18 mouse cellular contexts compared by ENCODE assay signal in genomic region chr4:143042806-143043205, GRCm38 (mm10).
DNase-seq lines count a peak whose midpoint lies in the region; ATAC-seq and TF ChIP-seq lines count a peak whose summit lies in the region.
"Had no signal": no experiment of that assay in that cellular context is flagged by ENCODE, and none has a peak within 500 bp of the region (broad histone marks: within the 10 kb centered on the region; RNA-seq: fewer than 3 reads in every experiment).

No protein-coding gene starts in this region.

- H3K36me3 ChIP-seq in midbrain, postnatal 0 days (ENCODE audit: insufficient read depth, low read length), result no peaks in the 10 kb centered on the region
- no peaks in the 10 kb centered on the region for H3K36me3 ChIP-seq in midbrain, embryonic 16.5 days (ENCODE audit: control insufficient read depth, insufficient read depth, low read length)
- H3K36me3 ChIP-seq in hindbrain, embryonic 12.5 days, result no peaks in the 10 kb centered on the region
- H3K36me3 ChIP-seq in kidney, embryonic 16.5 days (ENCODE audit: insufficient read depth, low read length), result no peaks in the 10 kb centered on the region
- H3K36me3 ChIP-seq: embryonic facial prominence, embryonic 12.5 days; heart, embryonic 12.5 days had no signal

- ATAC-seq in midbrain, postnatal 0 days (ENCODE audit: low FRiP score), result no peak
- ATAC-seq in midbrain, embryonic 16.5 days, result no peak
- ATAC-seq in hindbrain, embryonic 12.5 days (ENCODE audit: low FRiP score), result peak; percentile 65
- ATAC-seq in kidney, embryonic 16.5 days (ENCODE audit: low FRiP score, low TSS enrichment), result no peak
- ATAC-seq: activated CD4-positive, CD25-positive, alpha-beta regulatory T cell, adult 4 months had no signal

- no peak overlapping the region for H3K27ac ChIP-seq in midbrain, postnatal 0 days (ENCODE audit: low read depth, low read length)
- no peak overlapping the region for H3K27ac ChIP-seq in midbrain, embryonic 16.5 days (ENCODE audit: low read length)
- peak overlapping the region; percentile 30; the same call in 1 of the 2 replicates for H3K27ac ChIP-seq in hindbrain, embryonic 12.5 days
- H3K27ac ChIP-seq in kidney, embryonic 16.5 days (ENCODE audit: low read length), result no peak overlapping the region
- H3K27ac ChIP-seq: embryonic facial prominence, embryonic 12.5 days; stomach, postnatal 0 days had no signal

- no peak for TF ChIP-seq CTCF in midbrain, postnatal 0 days (IDR thresholded peaks at IDR 0.05)

- H3K4me1 ChIP-seq in midbrain, postnatal 0 days (ENCODE audit: insufficient read depth, low read length), result no peaks in the 10 kb centered on the region
- H3K4me1 ChIP-seq in midbrain, embryonic 16.5 days (ENCODE audit: control insufficient read depth, insufficient read depth, low read length), result peaks cover 4% of the 10 kb centered on the region; the same call in 1 of the 2 replicates
- peaks cover 15% of the 10 kb centered on the region for H3K4me1 ChIP-seq in hindbrain, embryonic 12.5 days
- H3K4me1 ChIP-seq in kidney, embryonic 16.5 days (ENCODE audit: insufficient read depth, low read length), result no peaks in the 10 kb centered on the region
- H3K4me1 ChIP-seq: embryonic facial prominence, embryonic 12.5 days; heart, embryonic 12.5 days had no signal

- H3K9me3 ChIP-seq in midbrain, postnatal 0 days (ENCODE audit: low read length), result no peaks in the 10 kb centered on the region
- no peaks in the 10 kb centered on the region for H3K9me3 ChIP-seq in midbrain, embryonic 16.5 days (replicated peaks; ENCODE audit: control insufficient read depth, low read length, poor library complexity, severe bottlenecking)
- H3K9me3 ChIP-seq in hindbrain, embryonic 12.5 days (replicated peaks), result no peaks in the 10 kb centered on the region
- no peaks in the 10 kb centered on the region for H3K9me3 ChIP-seq in kidney, embryonic 16.5 days (ENCODE audit: low read length)
- H3K9me3 ChIP-seq: embryonic facial prominence, embryonic 12.5 days; heart, embryonic 12.5 days had no signal

- H3K9ac ChIP-seq in midbrain, postnatal 0 days (replicated peaks; ENCODE audit: low read length, poor library complexity, severe bottlenecking), result no peak overlapping the region
- H3K9ac ChIP-seq in midbrain, embryonic 16.5 days (ENCODE audit: low read depth, low read length), result no peak overlapping the region
- H3K9ac ChIP-seq in hindbrain, embryonic 12.5 days, result no peak overlapping the region
- no peak overlapping the region for H3K9ac ChIP-seq in kidney, embryonic 16.5 days (replicated peaks; ENCODE audit: low read length)
- H3K9ac ChIP-seq: embryonic facial prominence, embryonic 12.5 days; heart, embryonic 12.5 days had no signal

- H3K4me2 ChIP-seq in midbrain, postnatal 0 days (ENCODE audit: low read depth, low read length, poor library complexity, severe bottlenecking), result no peak overlapping the region
- H3K4me2 ChIP-seq in midbrain, embryonic 16.5 days (ENCODE audit: low read length), result no peak overlapping the region
- no peak overlapping the region for H3K4me2 ChIP-seq in hindbrain, embryonic 12.5 days (replicated peaks)
- no peak overlapping the region for H3K4me2 ChIP-seq in kidney, embryonic 16.5 days (replicated peaks; ENCODE audit: low read depth, low read length)
- H3K4me2 ChIP-seq: embryonic facial prominence, embryonic 12.5 days; heart, embryonic 12.5 days had no signal

- no peaks in the 10 kb centered on the region for H3K27me3 ChIP-seq in midbrain, postnatal 0 days (ENCODE audit: insufficient read depth, low read length)
- no peaks in the 10 kb centered on the region for H3K27me3 ChIP-seq in midbrain, embryonic 16.5 days (ENCODE audit: control insufficient read depth, insufficient read depth, low read depth, low read length)
- H3K27me3 ChIP-seq in hindbrain, embryonic 12.5 days, result no peaks in the 10 kb centered on the region
- H3K27me3 ChIP-seq in kidney, embryonic 16.5 days (ENCODE audit: insufficient read depth, low read length), result no peaks in the 10 kb centered on the region

- DNase-seq in midbrain, postnatal 0 days (ENCODE audit: low spot score), result peak; percentile 80
- peak; percentile 55 for DNase-seq in cerebellum, adult 8-10 months
- peak; percentile 59 for DNase-seq in retina, embryonic 14.5 days (ENCODE audit: low spot score)
- DNase-seq in layer of hippocampus, postnatal 14 days (ENCODE audit: low spot score in 2 of 2), result no peak
- DNase-seq in gastrocnemius, postnatal 25 days, result no peak
- DNase-seq: gastrocnemius, postnatal 36 days; heart, postnatal 4 days; kidney, adult 2 months; liver; lung, adult 2 months; right cerebral cortex, adult 18-20 months had no signal

- no peak overlapping the region for H3K4me3 ChIP-seq in midbrain, postnatal 0 days (ENCODE audit: low read depth, low read length)
- H3K4me3 ChIP-seq in midbrain, embryonic 16.5 days (ENCODE audit: low read depth, low read length), result no peak overlapping the region
- no peak overlapping the region for H3K4me3 ChIP-seq in hindbrain, embryonic 12.5 days
- no peak overlapping the region for H3K4me3 ChIP-seq in kidney, embryonic 16.5 days (ENCODE audit: low read length)
- H3K4me3 ChIP-seq: embryonic facial prominence, embryonic 12.5 days; heart, embryonic 12.5 days had no signal

- 23% methylated on average over 6 of the region's 6 CpGs for WGBS in midbrain, postnatal 0 days
- 29% methylated on average over 6 of the region's 6 CpGs for WGBS in midbrain, embryonic 16.5 days
- 28% methylated on average over 6 of the region's 6 CpGs for WGBS in hindbrain, embryonic 12.5 days
- WGBS in kidney, embryonic 16.5 days, result 67% methylated on average over 6 of the region's 6 CpGs

Comparison
In these comparisons a context has a peak if more than half of its experiments do, and no peak if none do; other contexts are left out.
1. DNase-seq: peak in midbrain, postnatal 0 days (single experiment), cerebellum, adult 8-10 months (single experiment) and retina, embryonic 14.5 days (single experiment); none in layer of hippocampus, postnatal 14 days (0 of 2) and gastrocnemius, postnatal 25 days (single experiment).